Mouse (Mus musculus): Measurements from ENCODE around the gene Dad1. TPM values are rescaled to one million over a fixed set of nuclear protein-coding genes. Genes with fewer than 3 reads are reported as not detected.

Gene Dad1
- polyA plus RNA-seq, 1 experiment from 2014 or later: 281 TPM

DNA sequence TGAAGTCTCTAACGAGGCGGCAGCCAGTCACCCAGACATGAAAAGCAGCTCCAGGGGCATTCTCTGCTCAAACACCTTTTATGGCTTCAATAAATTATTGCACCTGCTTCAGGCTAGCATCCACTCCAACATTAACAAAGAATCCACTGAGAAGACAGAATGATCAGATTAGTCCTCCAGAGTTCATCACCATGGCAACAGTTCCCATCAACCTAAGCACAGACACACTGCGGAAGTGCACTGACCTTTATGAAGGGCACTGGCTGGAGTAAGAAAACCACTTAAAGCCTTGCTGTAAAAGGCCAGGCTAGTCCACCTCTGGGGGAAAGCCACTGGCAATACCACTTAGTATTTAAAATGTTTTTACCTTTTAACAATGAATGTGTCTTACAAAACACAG lies 9.7 kb downstream of the Dad1 start:
- Histone ChIP-seq H3K9ac (no peak overlapping the region), H3K4me2 (no peak overlapping the region), H3K36me3 (ENCODE audit: poor library complexity, severe bottlenecking) (peaks cover 44% of the 10 kb centered on the region), H3K27me3 (no peaks in the 10 kb centered on the region), H3K9me3 (replicated peaks) (0 out of 2 replicates have a peak, but pooled peaks cover 4% of the 10 kb centered on the region), H3K4me1 (peaks cover 7% of the 10 kb centered on the region; the same call in 1 of the 2 replicates), H3K4me3 (no peak overlapping the region), H3K27ac (0 out of 2 replicates have a peak overlapping the region, but pooled peaks have one; percentile 3)
- WGBS: 33% methylated on average over 3 of the region's 3 CpGs
- ATAC-seq: no peak

DNA sequence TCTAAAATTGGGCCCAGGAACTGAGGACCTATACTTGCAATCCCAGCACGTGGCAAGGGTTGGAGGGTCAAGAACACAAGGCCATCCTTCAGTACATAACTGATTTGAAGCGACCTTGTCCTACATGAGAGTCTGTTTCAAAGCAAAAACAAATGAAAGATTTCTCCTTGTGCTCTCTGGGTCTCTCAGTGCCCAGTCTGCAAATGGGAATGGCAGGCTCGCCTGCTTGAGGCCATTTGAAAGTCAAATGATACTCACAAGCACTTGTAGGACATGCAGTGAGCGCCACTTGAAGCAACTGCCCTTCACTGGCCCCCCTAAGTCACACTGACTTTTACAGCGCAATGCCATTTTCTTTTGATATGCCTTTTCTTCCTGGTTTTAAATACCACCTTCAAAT lies 13.4 kb downstream of the Dad1 start:
- Histone ChIP-seq H3K4me2 (no peak overlapping the region), H3K9ac (no peak overlapping the region), H3K27me3 (no peaks in the 10 kb centered on the region), H3K4me3 (no peak overlapping the region), H3K4me1 (peaks cover 7% of the 10 kb centered on the region; the same call in 1 of the 2 replicates), H3K9me3 (replicated peaks) (0 out of 2 replicates have a peak, but pooled peaks cover 4% of the 10 kb centered on the region), H3K36me3 (ENCODE audit: poor library complexity, severe bottlenecking) (peaks cover 32% of the 10 kb centered on the region), H3K27ac (no peak overlapping the region)
- 86% methylated on average over 5 of the region's 5 CpGs for WGBS
- ATAC-seq: no peak

DNA sequence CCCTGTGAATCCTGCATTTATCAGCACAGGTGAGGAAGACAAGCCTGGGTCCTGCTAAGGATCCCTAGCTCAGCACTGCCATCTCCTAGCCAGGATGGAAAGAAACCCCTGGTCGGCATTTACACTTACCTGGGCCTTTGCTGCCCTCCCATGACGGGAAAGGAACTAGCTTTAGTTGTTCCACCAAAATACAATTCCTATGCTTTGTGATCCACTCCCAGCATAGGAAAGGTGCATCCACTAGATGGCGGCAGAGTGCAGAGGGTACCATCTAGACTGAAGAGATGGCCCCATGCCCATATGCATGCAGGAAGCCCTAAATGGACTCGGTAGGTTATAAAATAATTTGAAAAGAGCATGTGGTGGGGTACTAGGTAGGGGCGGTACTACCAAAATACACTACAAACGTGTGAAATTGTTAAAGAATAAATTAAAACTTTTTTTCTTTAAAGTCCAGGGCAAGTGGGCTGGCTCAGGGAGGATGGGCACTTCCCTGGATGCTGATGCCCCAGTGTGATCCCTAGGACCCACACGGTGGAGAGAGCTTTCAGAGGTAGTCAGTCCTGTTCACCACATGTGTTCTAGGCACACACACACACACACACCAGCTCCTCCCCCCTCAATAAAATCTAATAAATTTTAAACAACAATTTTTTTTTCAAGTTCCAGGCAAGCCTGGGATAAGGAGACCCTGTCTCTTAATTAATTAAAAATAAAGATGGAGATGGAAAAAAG lies 14.7 kb downstream of the Dad1 start:
- Histone ChIP-seq H3K9ac (no peak overlapping the region), H3K27ac (no peak overlapping the region), H3K4me2 (no peak overlapping the region), H3K36me3 (ENCODE audit: poor library complexity, severe bottlenecking) (peaks cover 46% of the 10 kb centered on the region), H3K9me3 (replicated peaks) (0 out of 2 replicates have a peak, but pooled peaks cover 4% of the 10 kb centered on the region), H3K27me3 (no peaks in the 10 kb centered on the region), H3K4me1 (peaks cover 5% of the 10 kb centered on the region; the same call in 1 of the 2 replicates), H3K4me3 (no peak overlapping the region)
- ATAC-seq: peak; percentile 67
- 15% methylated on average over 7 of the region's 7 CpGs for WGBS

DNA sequence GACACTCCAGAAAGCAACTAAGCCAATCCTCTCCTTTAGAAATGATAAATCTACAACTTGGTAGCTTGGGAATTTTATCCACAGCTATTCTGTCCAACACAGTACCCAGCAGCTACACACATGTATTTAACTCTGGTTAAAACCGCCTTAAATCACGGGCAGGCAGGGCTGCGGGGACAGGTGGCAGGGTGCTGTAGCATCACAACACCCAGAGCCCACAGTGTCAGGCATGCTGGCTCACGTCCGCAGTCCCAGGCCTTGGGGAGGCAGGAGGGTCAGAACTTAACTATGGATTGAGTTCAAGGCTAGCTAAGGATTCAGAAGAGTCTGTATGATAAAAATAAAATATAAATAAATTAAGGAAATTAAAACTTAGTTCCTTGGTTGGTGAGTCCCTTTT lies 17.0 kb downstream of the Dad1 start:
- WGBS: 95% methylated on average over 5 of the region's 5 CpGs
- Histone ChIP-seq H3K9ac (no peak overlapping the region), H3K4me2 (no peak overlapping the region), H3K9me3 (replicated peaks) (0 out of 2 replicates have a peak, but pooled peaks cover 4% of the 10 kb centered on the region), H3K4me3 (no peak overlapping the region), H3K27ac (no peak overlapping the region), H3K36me3 (ENCODE audit: poor library complexity, severe bottlenecking) (peaks cover 38% of the 10 kb centered on the region), H3K4me1 (peaks cover 19% of the 10 kb centered on the region), H3K27me3 (no peaks in the 10 kb centered on the region)
- ATAC-seq: no peak

DNA sequence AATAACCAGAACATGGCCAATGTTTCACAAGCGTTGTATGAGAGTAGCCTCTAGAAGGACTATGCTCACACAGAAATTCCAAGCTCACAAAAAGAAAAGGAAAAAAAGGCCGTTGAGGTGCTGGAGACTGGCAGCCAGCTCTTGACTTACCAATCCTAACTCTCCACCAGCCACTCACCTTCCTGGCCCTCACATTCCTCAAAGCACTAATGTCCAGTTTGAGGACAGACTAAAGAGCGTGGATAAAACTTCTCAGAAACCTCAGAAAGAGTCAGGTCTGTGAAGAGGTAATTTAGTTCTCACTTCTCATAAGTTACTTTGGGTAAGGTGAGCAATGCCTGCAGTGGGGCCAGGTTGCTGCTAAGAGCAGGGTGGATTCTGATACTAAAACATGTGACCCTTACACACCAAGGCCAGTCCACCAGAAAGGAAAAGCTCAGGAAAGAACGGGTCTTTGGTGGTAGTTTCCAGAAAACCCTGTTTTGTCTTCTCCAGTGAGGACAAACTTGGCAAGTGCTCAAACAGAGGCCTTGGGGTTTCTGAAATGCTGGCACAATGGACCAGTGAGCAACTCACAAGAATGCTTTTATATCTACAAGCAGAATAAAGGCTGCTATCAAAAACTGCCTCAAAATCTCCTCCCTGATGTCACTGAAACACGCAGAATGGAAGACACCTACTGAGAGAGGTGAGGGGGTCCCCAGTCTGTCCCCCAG lies 17.9 kb downstream of the Dad1 start:
- Histone ChIP-seq H3K27me3 (no peaks in the 10 kb centered on the region), H3K4me1 (peaks cover 20% of the 10 kb centered on the region), H3K36me3 (ENCODE audit: poor library complexity, severe bottlenecking) (peaks cover 29% of the 10 kb centered on the region), H3K4me3 (no peak overlapping the region), H3K9me3 (replicated peaks) (no peaks in the 10 kb centered on the region), H3K27ac (no peak overlapping the region), H3K9ac (0 out of 2 replicates have a peak overlapping the region, but pooled peaks have one; percentile 22), H3K4me2 (no peak overlapping the region)
- WGBS: 77% methylated on average over 5 of the region's 5 CpGs
- ATAC-seq: no peak

DNA sequence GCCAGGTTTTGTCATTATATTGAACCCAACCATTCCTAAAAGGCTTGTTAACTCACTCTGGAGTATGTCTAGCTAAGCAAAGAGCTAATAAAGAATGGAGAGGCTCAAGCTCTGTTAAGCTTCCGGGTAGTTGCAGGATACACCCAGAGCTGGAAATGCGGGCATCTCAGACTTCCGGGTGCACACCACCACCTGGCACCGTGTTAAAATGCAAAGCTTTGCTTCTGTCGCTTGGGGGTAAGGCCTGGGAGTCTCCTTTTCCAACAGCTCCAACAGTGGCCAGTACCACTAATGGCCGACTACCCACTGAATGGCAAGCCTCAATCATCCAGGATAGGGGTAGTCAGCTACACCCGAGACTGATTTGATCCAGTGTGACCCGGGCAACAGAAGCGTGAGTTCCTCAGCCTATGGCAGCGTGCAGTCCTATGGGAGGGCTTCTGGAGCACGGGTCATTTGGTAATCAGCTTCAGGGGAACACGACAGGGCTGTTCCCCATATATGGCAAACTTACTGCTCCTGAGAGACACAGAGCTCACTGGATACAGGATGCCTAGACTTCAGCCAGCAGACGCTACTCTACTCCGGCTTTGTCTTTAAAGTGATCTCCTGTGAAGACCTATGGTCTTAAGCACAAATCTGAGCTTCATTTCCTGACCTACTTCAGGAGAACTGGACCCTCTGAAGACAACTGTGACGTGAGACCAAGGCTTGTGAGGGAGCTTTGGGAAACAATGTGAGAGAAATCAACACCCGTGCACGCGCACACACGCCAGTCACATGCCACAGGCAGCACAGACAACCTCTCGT lies 19.5 kb downstream of the Dad1 start:
- WGBS: 81% methylated on average over 20 of the region's 20 CpGs
- no peak overlapping the region for H3K27ac ChIP-seq

GRCm38 (mm10) chr14:54233559-54234143 lies 20.3 kb downstream of the Dad1 start:
- Histone ChIP-seq H3K9me3 (replicated peaks) (no peaks in the 10 kb centered on the region), H3K4me1 (peaks cover 29% of the 10 kb centered on the region), H3K4me3 (no peak overlapping the region), H3K27me3 (no peaks in the 10 kb centered on the region), H3K9ac (no peak overlapping the region), H3K4me2 (no peak overlapping the region), H3K27ac (peak overlapping the region; percentile 35; the same call in 1 of the 2 replicates), H3K36me3 (ENCODE audit: poor library complexity, severe bottlenecking) (peaks cover 23% of the 10 kb centered on the region)
- 84% methylated on average over 16 of the region's 16 CpGs for WGBS
- ATAC-seq: no peak

More for the DNA sequence above, 19.5 kb downstream of the Dad1 start:
- ATAC-seq: no peak
- Histone ChIP-seq H3K4me3 (no peak overlapping the region), H3K9me3 (replicated peaks) (no peaks in the 10 kb centered on the region), H3K36me3 (ENCODE audit: poor library complexity, severe bottlenecking) (peaks cover 23% of the 10 kb centered on the region), H3K9ac (no peak overlapping the region), H3K4me2 (no peak overlapping the region), H3K4me1 (peaks cover 21% of the 10 kb centered on the region), H3K27me3 (no peaks in the 10 kb centered on the region)

DNA sequence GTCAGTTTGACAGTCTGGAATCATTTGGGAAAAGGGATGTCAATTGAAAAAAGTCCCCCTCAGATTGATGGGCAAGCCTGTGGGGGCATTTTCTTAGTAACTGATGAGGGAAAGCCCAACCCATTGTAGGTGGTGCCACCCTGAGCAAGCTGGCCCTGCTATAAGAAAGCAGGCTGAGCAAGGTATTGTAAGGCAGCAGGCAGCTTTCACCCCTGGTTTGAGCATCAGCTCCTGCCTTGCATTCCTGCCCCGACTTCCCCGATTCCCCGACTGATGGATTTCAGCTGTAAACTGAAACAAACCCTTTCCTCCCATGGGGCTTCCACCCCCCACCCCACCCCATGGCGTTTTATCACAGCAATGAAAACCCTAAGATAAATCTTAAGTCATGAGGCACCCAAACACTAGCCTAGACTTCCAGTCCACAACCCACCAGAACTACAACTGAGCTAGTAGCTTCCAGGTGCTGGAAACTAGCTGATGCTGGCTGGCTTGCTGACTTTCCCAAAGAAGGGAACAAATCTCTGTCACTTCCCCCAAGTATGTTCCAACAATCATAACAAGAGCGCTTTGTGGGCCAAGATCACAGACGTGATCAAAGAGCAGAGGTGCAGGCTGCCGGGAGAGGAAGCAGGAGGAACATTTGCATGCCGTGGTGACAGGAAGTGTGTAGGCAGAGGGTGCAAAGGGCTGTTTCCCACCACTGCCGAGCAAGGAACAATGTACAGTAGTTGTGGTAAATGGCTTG lies 20.9 kb downstream of the Dad1 start:
- Histone ChIP-seq H3K27me3 (no peaks in the 10 kb centered on the region), H3K4me2 (no peak overlapping the region), H3K4me3 (no peak overlapping the region), H3K9ac (no peak overlapping the region), H3K9me3 (replicated peaks) (no peaks in the 10 kb centered on the region), H3K36me3 (ENCODE audit: poor library complexity, severe bottlenecking) (peaks cover 20% of the 10 kb centered on the region), H3K27ac (peak overlapping the region; percentile 35; the same call in 1 of the 2 replicates), H3K4me1 (peaks cover 34% of the 10 kb centered on the region)
- no peak for ATAC-seq
- WGBS: 55% methylated on average over 9 of the region's 9 CpGs

GRCm38 (mm10) chr14:54232143-54232542 lies 21.8 kb downstream of the Dad1 start:
- H3K4me3 ChIP-seq: no peak overlapping the region
- H3K36me3 ChIP-seq (ENCODE audit: poor library complexity, severe bottlenecking): peaks cover 18% of the 10 kb centered on the region
- H3K4me2 ChIP-seq: no peak overlapping the region
- peaks cover 34% of the 10 kb centered on the region for H3K4me1 ChIP-seq
- H3K9ac ChIP-seq: no peak overlapping the region
- no peaks in the 10 kb centered on the region for H3K9me3 ChIP-seq (replicated peaks)
- WGBS: 49% methylated on average over 9 of the region's 9 CpGs
- no peak for ATAC-seq
- H3K27me3 ChIP-seq: no peaks in the 10 kb centered on the region
- no peak overlapping the region for H3K27ac ChIP-seq

DNA sequence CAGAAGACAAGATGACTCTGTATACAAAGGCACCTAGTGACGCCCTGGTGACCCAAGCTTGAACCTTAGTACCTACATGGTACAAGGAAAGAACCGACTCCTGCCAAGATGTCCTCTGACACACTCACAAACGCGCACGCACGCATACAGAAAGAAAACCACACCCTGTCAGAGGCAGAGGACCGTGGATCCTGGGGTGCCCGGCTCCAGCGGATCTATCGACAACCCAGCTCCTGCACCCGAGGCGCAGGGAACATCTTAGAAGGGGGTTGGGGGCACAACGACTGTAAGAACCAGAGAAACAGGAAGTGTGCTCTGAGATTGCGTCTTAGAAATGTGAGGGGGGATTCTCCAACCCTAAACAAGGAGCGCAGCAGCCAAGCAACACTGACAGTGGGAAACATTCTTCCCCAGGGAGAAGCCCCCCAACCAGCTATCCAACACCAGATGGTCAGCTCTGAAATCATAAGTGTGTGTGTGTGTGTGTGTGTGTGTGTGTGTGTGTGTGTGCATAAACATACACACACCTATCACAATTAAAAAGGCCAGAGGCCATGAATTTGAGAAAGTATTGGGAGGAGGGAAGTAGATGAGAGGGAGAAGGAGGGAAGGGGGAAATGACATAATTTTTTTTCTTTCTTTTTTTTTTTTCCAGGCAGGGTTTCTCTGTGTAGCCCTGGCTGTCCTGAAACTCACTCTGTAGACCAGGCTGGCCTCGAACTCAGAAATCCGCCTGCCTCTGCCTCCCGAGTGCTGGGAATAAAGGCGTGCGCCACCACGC lies 22.5 kb downstream of the Dad1 start:
- Histone ChIP-seq H3K4me3 (no peak overlapping the region), H3K27ac (no peak overlapping the region), H3K36me3 (ENCODE audit: poor library complexity, severe bottlenecking) (peaks cover 18% of the 10 kb centered on the region), H3K27me3 (no peaks in the 10 kb centered on the region), H3K9ac (no peak overlapping the region), H3K9me3 (replicated peaks) (no peaks in the 10 kb centered on the region), H3K4me1 (peaks cover 34% of the 10 kb centered on the region), H3K4me2 (no peak overlapping the region)
- WGBS: 94% methylated on average over 21 of the region's 21 CpGs
- no peak for ATAC-seq

Measured in forebrain, embryonic 13.5 days (tissue).